Mouse (Mus musculus): ENCODE results near the gene Ctnna3.

GRCm38 (mm10) chr10:64710017-64710416, 1280.1 kb downstream of the Ctnna3 start:
- TF ChIP-seq POLR2A (IDR thresholded peaks at IDR 0.05; ENCODE audit: borderline replicate concordance, control insufficient read depth, low read depth, low read length) (no peak), CTCF (IDR thresholded peaks at IDR 0.05; ENCODE audit: control insufficient read depth, insufficient read depth, low read length) (no peak)

Measured in bone marrow, adult 2 months (tissue).